Mouse (Mus musculus) bone marrow macrophage, adult 2 months (primary cell): ENCODE results near the gene Smad1.

Experiments
- CTCF ChIP-seq: IDR thresholded peaks from 2 replicates; pipeline ENCODE4 v1.5.1; 2012; ENCODE audit warnings: low read depth, mild to moderate bottlenecking, low read length, moderate library complexity
- POLR2A ChIP-seq: IDR thresholded peaks from 2 replicates; pipeline ENCODE4 v1.6.1; 2012; ENCODE audit warnings: mild to moderate bottlenecking, low read depth, low read length, borderline replicate concordance

DNA sequence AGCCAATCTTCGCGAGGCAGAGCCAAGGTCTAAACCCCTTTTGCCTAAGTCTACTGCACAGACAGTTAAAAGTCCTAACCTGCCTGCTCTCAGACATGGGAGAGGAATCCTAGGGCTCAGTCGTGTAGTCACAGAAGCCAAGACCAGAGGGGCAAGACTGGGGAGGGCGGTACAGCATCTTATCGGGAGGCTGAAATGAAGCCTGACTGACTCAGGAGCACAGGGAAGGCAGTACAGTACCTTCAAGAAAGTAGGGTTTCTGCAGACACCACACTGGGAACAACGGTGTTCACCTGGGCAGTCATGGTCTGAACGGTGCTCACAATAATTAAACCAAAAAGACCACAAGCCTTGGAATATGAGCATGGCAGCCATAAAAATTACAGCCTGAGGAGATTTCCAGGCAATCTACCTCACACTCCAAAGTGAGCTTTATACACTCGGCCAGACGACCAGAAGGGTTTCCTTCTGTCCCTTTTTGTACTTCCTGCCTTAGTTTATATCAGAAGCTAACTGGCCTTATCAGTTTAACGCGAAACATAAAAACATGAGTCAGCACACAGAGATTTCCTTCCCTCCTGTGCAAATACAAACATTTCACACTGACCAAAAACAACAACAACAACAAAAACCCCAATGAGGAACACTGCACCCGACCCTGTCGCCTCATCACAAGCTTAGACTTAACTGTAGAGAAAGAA lies 24.1 kb downstream of the Smad1 start:
- TF ChIP-seq CTCF: no peak
- no peak for TF ChIP-seq POLR2A
